Mouse (Mus musculus): Measurements from ENCODE around the gene Tpm3-rs7.
"Not testable (repeated sequence)": the region's sequence is repeated elsewhere in the genome, so short reads cannot be mapped to it uniquely, and the experiment has no call there.

The Tpm3-rs7 gene

GRCm38 (mm10) chr14:113314499-113314898, at the start of gene Tpm3-rs7:
TSS of gene Tpm3-rs7 (plus strand) at chr14:113314608.
- DNase-seq (ENCODE audit: low read depth, low spot score), result not testable (repeated sequence)

- no peak for DNase-seq (ENCODE audit: low read depth, low spot score)
Observed at GRCm38 (mm10) chr14:113317023-113317422, 2.6 kb downstream of the Tpm3-rs7 start.

GRCm38 (mm10) chr14:113363361-113363760, 49.0 kb downstream of the Tpm3-rs7 start:
- DNase-seq (ENCODE audit: low read depth, low spot score), result peak; percentile 17

Measured in telencephalon, adult 2 months (tissue).